Mouse (Mus musculus): Measurements from ENCODE around the gene Pth1r. TPM values are rescaled to one million over a fixed set of nuclear protein-coding genes. Genes with fewer than 3 reads are reported as not detected.
A peak's percentile ranks its signal among the peaks of the same experiment; 100 is the strongest.

Pth1r gene
- polyA plus RNA-seq, 1 experiment = 24.2 TPM

- DNase-seq (ENCODE audit: low read depth) = no peak
- TF ChIP-seq POLR2A (IDR thresholded peaks at IDR 0.05; ENCODE audit: borderline replicate concordance, extremely low read depth, insufficient read depth, insufficient read length, poor library complexity, severe bottlenecking) = no peak
- TF ChIP-seq CTCF (IDR thresholded peaks at IDR 0.05; ENCODE audit: borderline replicate concordance, extremely low read depth, insufficient read depth, insufficient read length) = no peak
These were observed 34.4 kb downstream of the Pth1r start for GRCm38 (mm10) chr9:110712545-110712944.

- DNase-seq (ENCODE audit: low read depth) = no peak
- TF ChIP-seq CTCF (IDR thresholded peaks at IDR 0.05; ENCODE audit: borderline replicate concordance, extremely low read depth, insufficient read depth, insufficient read length) = no peak
- TF ChIP-seq POLR2A (IDR thresholded peaks at IDR 0.05; ENCODE audit: borderline replicate concordance, extremely low read depth, insufficient read depth, insufficient read length, poor library complexity, severe bottlenecking) = no peak
These were observed 34.9 kb downstream of the Pth1r start for GRCm38 (mm10) chr9:110711996-110712395.

- no peak for TF ChIP-seq POLR2A (IDR thresholded peaks at IDR 0.05; ENCODE audit: borderline replicate concordance, extremely low read depth, insufficient read depth, insufficient read length, poor library complexity, severe bottlenecking)
- TF ChIP-seq CTCF (IDR thresholded peaks at IDR 0.05; ENCODE audit: borderline replicate concordance, extremely low read depth, insufficient read depth, insufficient read length) = no peak
- DNase-seq (ENCODE audit: low read depth) = no peak
These were observed 35.4 kb downstream of the Pth1r start for GRCm38 (mm10) chr9:110711532-110711931.

- TF ChIP-seq CTCF (IDR thresholded peaks at IDR 0.05; ENCODE audit: borderline replicate concordance, extremely low read depth, insufficient read depth, insufficient read length) (peak; percentile 80), POLR2A (IDR thresholded peaks at IDR 0.05; ENCODE audit: borderline replicate concordance, extremely low read depth, insufficient read depth, insufficient read length, poor library complexity, severe bottlenecking) (no peak)
- DNase-seq (ENCODE audit: low read depth) = peak; percentile 77
These were observed 37.2 kb downstream of the Pth1r start for GRCm38 (mm10) chr9:110709640-110710258.

GRCm38 (mm10) chr9:110706784-110707183 lies 40.2 kb downstream of the Pth1r start:
- no peak for DNase-seq (ENCODE audit: low read depth)
- TF ChIP-seq POLR2A (IDR thresholded peaks at IDR 0.05; ENCODE audit: borderline replicate concordance, extremely low read depth, insufficient read depth, insufficient read length, poor library complexity, severe bottlenecking) (no peak), CTCF (IDR thresholded peaks at IDR 0.05; ENCODE audit: borderline replicate concordance, extremely low read depth, insufficient read depth, insufficient read length) (no peak)

GRCm38 (mm10) chr9:110703951-110704350 lies 43.0 kb downstream of the Pth1r start:
- DNase-seq (ENCODE audit: low read depth) = no peak
- TF ChIP-seq CTCF (IDR thresholded peaks at IDR 0.05; ENCODE audit: borderline replicate concordance, extremely low read depth, insufficient read depth, insufficient read length) (no peak), POLR2A (IDR thresholded peaks at IDR 0.05; ENCODE audit: borderline replicate concordance, extremely low read depth, insufficient read depth, insufficient read length, poor library complexity, severe bottlenecking) (no peak)

- TF ChIP-seq CTCF (IDR thresholded peaks at IDR 0.05; ENCODE audit: borderline replicate concordance, extremely low read depth, insufficient read depth, insufficient read length) = no peak
- TF ChIP-seq POLR2A (IDR thresholded peaks at IDR 0.05; ENCODE audit: borderline replicate concordance, extremely low read depth, insufficient read depth, insufficient read length, poor library complexity, severe bottlenecking) = no peak
- DNase-seq (ENCODE audit: low read depth) = no peak
These were observed 44.1 kb downstream of the Pth1r start for GRCm38 (mm10) chr9:110702848-110703247.

GRCm38 (mm10) chr9:110701114-110702032 lies 45.6 kb downstream of the Pth1r start:
- TF ChIP-seq POLR2A (IDR thresholded peaks at IDR 0.05; ENCODE audit: borderline replicate concordance, extremely low read depth, insufficient read depth, insufficient read length, poor library complexity, severe bottlenecking) = no peak
- no peak for TF ChIP-seq CTCF (IDR thresholded peaks at IDR 0.05; ENCODE audit: borderline replicate concordance, extremely low read depth, insufficient read depth, insufficient read length)

GRCm38 (mm10) chr9:110699574-110699973 lies 47.4 kb downstream of the Pth1r start:
- no peak for DNase-seq (ENCODE audit: low read depth)
- TF ChIP-seq POLR2A (IDR thresholded peaks at IDR 0.05; ENCODE audit: borderline replicate concordance, extremely low read depth, insufficient read depth, insufficient read length, poor library complexity, severe bottlenecking) (no peak), CTCF (IDR thresholded peaks at IDR 0.05; ENCODE audit: borderline replicate concordance, extremely low read depth, insufficient read depth, insufficient read length) (no peak)

More at GRCm38 (mm10) chr9:110701114-110702032, 45.6 kb downstream of the Pth1r start:
- DNase-seq (ENCODE audit: low read depth) = no peak

GRCm38 (mm10) chr9:110697465-110697864 lies 49.5 kb downstream of the Pth1r start:
- no peak for TF ChIP-seq POLR2A (IDR thresholded peaks at IDR 0.05; ENCODE audit: borderline replicate concordance, extremely low read depth, insufficient read depth, insufficient read length, poor library complexity, severe bottlenecking)
- TF ChIP-seq CTCF (IDR thresholded peaks at IDR 0.05; ENCODE audit: borderline replicate concordance, extremely low read depth, insufficient read depth, insufficient read length) = no peak
- DNase-seq (ENCODE audit: low read depth) = no peak

- TF ChIP-seq POLR2A (IDR thresholded peaks at IDR 0.05; ENCODE audit: borderline replicate concordance, extremely low read depth, insufficient read depth, insufficient read length, poor library complexity, severe bottlenecking) (no peak), CTCF (IDR thresholded peaks at IDR 0.05; ENCODE audit: borderline replicate concordance, extremely low read depth, insufficient read depth, insufficient read length) (no peak)
- DNase-seq (ENCODE audit: low read depth) = no peak
These were observed 50.5 kb downstream of the Pth1r start for GRCm38 (mm10) chr9:110696427-110696826.

Measured in brain, embryonic 14.5 days (tissue).